11 mouse cellular contexts compared by ENCODE assay signal in genomic region chr14:35326306-35326705, GRCm38 (mm10).
DNase-seq lines count a peak whose midpoint lies in the region; ATAC-seq and TF ChIP-seq lines count a peak whose summit lies in the region.
"Had no signal": no experiment of that assay in that cellular context is flagged by ENCODE, and none has a peak within 500 bp of the region (broad histone marks: within the 10 kb centered on the region; RNA-seq: fewer than 3 reads in every experiment).

No protein-coding gene starts in this region.

- no peaks in the 10 kb centered on the region for H3K9me3 ChIP-seq in kidney, postnatal 0 days (replicated peaks; ENCODE audit: low read length)
- H3K9me3 ChIP-seq in heart, embryonic 10.5 days: no peaks in the 10 kb centered on the region
- H3K9me3 ChIP-seq: heart, embryonic 12.5 days had no signal

- H3K9ac ChIP-seq in kidney, postnatal 0 days (ENCODE audit: low read depth, low read length): no peak overlapping the region
- H3K9ac ChIP-seq: heart, embryonic 12.5 days had no signal

- H3K27ac ChIP-seq in kidney, postnatal 0 days: no peak overlapping the region
- no peak overlapping the region for H3K27ac ChIP-seq in heart, embryonic 10.5 days

- no peak overlapping the region for H3K4me2 ChIP-seq in kidney, postnatal 0 days (ENCODE audit: low read length)
- H3K4me2 ChIP-seq: heart, embryonic 12.5 days had no signal

- no peaks in the 10 kb centered on the region for H3K4me1 ChIP-seq in kidney, postnatal 0 days (replicated peaks; ENCODE audit: insufficient read depth, low read length)
- H3K4me1 ChIP-seq in heart, embryonic 10.5 days: no peaks in the 10 kb centered on the region
- H3K4me1 ChIP-seq: heart, embryonic 12.5 days had no signal

- no peak overlapping the region for H3K4me3 ChIP-seq in kidney, postnatal 0 days (replicated peaks; ENCODE audit: low read depth, low read length)
- no peak overlapping the region for H3K4me3 ChIP-seq in heart, embryonic 10.5 days
- H3K4me3 ChIP-seq: heart, embryonic 12.5 days had no signal

- WGBS in kidney, postnatal 0 days: 71% methylated on average over 1 of the region's 1 CpGs
- 84% methylated on average over 1 of the region's 1 CpGs for WGBS in heart, embryonic 10.5 days

- H3K27me3 ChIP-seq in kidney, postnatal 0 days (ENCODE audit: insufficient read depth, low read length): no peaks in the 10 kb centered on the region
- H3K27me3 ChIP-seq in heart, embryonic 10.5 days (ENCODE audit: insufficient read depth, poor library complexity, severe bottlenecking): no peaks in the 10 kb centered on the region
- H3K27me3 ChIP-seq: heart, embryonic 12.5 days had no signal

- no peaks in the 10 kb centered on the region for H3K36me3 ChIP-seq in kidney, postnatal 0 days (ENCODE audit: insufficient read depth, low read length)
- no peaks in the 10 kb centered on the region for H3K36me3 ChIP-seq in heart, embryonic 10.5 days
- H3K36me3 ChIP-seq: heart, embryonic 12.5 days had no signal

- peak; percentile 20 for DNase-seq in adrenal gland, postnatal 10 days
- DNase-seq in adrenal gland, adult 18-20 months (ENCODE audit: low spot score in 2 of 2): no peak
- peak; percentile 23 for DNase-seq in kidney, postnatal 0 days (ENCODE audit: low spot score)
- DNase-seq in kidney, postnatal 14 days: no peak
- peak; percentile 13 for DNase-seq in ovary, postnatal 36 days (ENCODE audit: low spot score)
- no peak for DNase-seq in ovary, postnatal 14 days (ENCODE audit: low spot score)
- DNase-seq in retina, postnatal 7 days (ENCODE audit: low read depth, low spot score): peak; percentile 6
- DNase-seq in heart, embryonic 10.5 days (ENCODE audit: low spot score): no peak
- DNase-seq: adrenal gland, adult 2 months; thymus, postnatal 36 days had no signal

- no peak for ATAC-seq in kidney, postnatal 0 days (replicated peaks; ENCODE audit: low FRiP score, low read depth)

- TF ChIP-seq CTCF in kidney, postnatal 0 days (IDR thresholded peaks at IDR 0.05; ENCODE audit: low read depth): peak; percentile 63

Comparison
In these comparisons a context has a peak if more than half of its experiments do, and no peak if none do; other contexts are left out.
1. DNase-seq: peak in adrenal gland, postnatal 10 days (single experiment), kidney, postnatal 0 days (single experiment), ovary, postnatal 36 days (single experiment) and retina, postnatal 7 days (single experiment); none in adrenal gland, adult 18-20 months (0 of 2), kidney, postnatal 14 days (single experiment), ovary, postnatal 14 days (single experiment) and heart, embryonic 10.5 days (single experiment).